Mouse (Mus musculus): ENCODE measurements around the gene Me3.

DNA sequence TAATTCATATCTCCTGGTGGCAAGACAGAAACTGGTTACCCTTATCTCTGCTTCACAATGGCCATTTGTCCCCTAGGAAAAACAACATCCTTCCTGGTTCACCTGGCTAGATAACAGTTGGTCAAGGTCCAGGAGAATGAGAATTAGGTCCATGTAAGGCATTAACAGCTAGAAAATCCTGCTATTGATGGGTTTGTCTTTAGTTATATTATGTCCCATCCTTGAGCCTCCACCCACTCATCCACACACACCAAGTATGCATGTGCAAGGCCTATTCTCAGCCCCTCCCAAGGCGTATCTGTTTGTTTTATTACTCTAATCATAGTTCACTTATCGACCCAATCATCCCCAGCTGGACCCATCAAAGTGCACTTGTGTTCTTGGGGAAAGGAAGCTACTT lies 88.1 kb downstream of the Me3 start:
- TF ChIP-seq MAX (IDR thresholded peaks at IDR 0.05) (no peak), CTCF (IDR thresholded peaks at IDR 0.05; ENCODE audit: control insufficient read depth, insufficient read depth, insufficient read length) (no peak), MYOG (IDR thresholded peaks at IDR 0.05; ENCODE audit: control insufficient read depth, extremely low read depth, insufficient read length) (no peak), MYOD1 (IDR thresholded peaks at IDR 0.05; ENCODE audit: control insufficient read depth, insufficient read length, low read depth) (no peak), USF1 (IDR thresholded peaks at IDR 0.05; ENCODE audit: low read depth) (no peak), CEBPB (IDR thresholded peaks at IDR 0.05; ENCODE audit: low read depth) (no peak)
